Mouse (Mus musculus) lung, adult 2 months (tissue): ENCODE data around the gene Stk38l.

Experiments
- CTCF ChIP-seq: fragments of 200-500 bp; IDR thresholded peaks from 2 replicates; pipeline ENCODE4 v1.5.1; 2011; ENCODE audit warnings: mild to moderate bottlenecking, low read length, control low read depth; ENCODE audit not compliant: insufficient read depth
- POLR2A ChIP-seq: fragments of 200-500 bp; IDR thresholded peaks from 2 replicates; pipeline ENCODE4 v1.6.1; 2011; ENCODE audit warnings: low read depth, mild to moderate bottlenecking, control low read depth, low read length, borderline replicate concordance; ENCODE audit errors: extremely low read depth

DNA sequence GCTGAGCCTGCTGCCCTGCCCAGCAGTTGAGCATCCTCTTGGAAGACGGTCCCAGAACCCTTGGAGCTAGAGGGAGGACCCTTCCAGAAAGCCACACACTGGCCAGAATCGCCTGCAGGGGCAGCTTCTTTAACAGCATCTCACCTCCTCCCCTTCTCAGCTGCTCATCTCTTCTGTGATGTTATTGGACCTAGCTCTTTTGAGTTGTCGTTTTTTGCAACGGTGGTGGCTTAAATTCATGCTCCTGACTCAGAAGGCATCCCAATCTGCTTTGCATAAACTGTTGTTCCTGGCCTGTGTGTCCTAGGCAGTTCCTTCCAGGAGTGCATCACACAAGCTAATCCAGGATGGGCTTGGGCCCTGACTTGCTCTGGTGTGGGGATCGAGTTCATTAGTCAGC lies 72.7 kb downstream of the Stk38l start:
- TF ChIP-seq CTCF (no peak), POLR2A (no peak)
